Mouse (Mus musculus) CD4-positive, CD25-positive, alpha-beta regulatory T cell, adult 2 months (primary cell): Measurements from ENCODE around the gene Fat2.

Experiments used
- DNase-seq: peaks from one replicate; pipeline ENCODE4 v3.0.0-alpha.2; 2012; ENCODE audit warnings: low read depth, low spot score

Gene Fat2

DNA sequence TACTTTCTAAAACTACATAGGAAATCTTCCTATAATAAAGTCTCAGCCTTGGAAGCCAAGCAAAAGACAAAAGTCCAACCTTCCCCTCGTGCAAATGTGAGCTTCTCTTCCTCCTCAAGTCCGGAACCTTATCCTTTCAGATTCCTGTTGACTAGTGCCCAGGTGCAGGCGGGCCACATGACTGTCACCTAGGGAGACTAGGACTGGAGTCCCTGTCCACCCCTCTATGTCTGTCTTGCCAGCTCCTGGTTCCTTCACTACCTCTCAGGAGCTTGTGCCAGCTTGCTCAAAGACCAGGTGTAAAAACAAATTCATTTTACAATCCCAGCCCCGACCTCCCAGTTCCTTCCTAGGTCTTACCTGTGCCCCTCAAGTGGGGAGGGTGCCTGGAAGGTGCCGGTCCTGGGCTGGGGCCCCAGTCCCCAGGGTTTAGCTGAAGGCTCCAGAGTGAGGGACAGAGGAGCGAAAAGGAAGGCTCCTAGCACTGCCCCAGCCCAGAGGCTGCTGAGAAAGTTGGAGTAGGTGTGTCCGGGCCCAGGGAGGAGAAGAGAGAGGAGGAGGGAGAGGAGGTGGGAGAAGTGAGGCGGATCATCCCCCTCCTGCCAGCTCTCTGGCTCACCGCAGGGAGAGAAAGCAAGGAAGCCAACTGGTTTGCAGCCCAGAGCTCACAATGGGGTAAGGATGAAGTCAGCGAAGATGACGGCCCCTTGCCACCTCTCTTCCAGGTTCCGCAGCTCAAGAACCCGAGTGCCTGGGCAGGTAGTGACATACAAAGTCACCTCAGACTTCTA lies at the start of gene Fat2:
Gene Fat2 (minus strand): TSS at position 464 of the 791 bp plus-strand sequence.
- no peak for DNase-seq

DNA sequence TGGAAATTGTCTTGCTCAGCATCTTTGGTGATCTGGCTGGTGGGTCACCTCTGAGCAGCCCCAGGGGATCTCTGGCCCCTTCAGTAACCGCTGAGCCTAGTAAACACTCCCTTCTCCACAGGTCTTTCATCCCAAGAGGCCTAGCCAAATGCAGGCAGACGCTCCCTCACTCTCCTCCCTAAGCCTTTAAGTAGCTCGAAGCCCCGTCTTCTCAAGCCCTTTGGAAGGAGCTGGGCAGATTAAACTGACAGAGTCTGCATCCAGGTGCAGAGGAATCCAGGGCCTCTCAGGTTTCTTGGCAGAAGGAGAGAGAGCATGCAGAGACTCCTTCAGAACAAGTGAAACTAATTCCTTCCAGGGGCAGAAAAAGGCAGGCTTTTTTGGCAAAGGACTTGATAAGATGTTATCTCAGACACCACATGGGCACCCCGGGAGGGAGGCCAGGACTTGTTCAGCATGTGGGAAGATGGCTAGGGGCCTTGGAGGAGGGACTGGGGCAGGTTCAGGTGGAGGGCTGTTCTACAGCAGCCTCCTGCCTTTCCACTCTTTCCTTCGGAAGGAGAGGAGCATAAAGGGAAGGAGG lies 47.2 kb upstream of the Fat2 start:
- DNase-seq: no peak

DNA sequence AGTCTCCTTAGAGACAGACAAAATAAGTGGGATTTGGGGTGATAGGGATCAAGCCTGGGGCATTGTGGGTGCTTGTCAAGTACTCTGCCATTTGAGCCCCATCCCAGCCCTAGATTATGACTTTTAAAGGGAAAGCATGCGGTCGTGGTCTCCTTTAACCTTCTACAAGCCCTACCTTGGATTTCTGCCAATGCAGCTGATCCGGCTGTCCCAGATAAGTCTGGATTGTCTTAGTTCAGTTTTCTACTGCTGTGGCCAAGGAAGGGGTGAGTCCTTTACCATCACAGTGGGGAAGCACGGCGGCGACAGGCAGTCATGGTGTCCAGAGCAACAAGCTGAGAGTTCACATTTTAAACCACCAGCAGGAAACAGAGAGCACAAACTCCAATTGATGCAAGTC lies 44.5 kb upstream of the Fat2 start:
- DNase-seq: no peak

DNA sequence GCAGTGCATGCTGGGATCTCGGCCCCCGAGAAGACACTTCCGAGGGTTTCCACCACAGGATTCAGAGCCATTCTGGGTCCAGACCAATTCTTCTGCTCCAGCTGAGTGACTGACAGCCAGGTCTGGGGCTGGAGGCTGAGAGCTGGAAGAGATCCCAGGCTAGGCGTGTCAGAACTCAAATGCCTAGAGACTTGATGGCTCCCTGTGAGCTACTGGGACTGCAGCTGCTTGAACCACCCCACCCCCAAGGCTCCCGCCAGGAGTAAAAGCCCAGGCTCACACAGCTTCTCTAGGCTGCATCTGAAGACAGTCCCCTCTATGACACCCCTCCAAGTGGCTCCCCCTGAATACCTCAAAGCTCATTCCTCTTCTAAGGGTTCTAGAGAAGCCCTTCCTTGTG lies 42.0 kb upstream of the Fat2 start:
- DNase-seq: no peak

DNA sequence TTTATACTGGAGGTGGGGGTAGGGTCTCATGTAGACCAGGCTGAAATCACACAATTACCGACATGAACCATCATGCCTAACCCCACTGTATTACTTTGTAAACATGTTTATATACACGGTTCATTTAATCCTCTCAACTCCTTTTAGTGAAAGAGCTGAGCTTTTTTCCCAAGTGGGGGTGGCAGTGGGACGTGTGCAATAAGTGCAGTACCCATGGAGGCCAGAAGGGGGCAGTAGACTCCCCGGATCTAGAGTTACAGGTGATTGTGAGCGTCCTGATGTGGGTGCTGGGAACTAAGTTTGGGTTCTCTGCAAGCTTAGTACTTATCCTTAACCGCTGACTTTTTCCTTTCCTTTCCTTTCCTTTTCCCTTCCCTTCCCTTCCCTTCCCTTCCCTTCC lies 37.5 kb upstream of the Fat2 start:
- peak; percentile 42 for DNase-seq

DNA sequence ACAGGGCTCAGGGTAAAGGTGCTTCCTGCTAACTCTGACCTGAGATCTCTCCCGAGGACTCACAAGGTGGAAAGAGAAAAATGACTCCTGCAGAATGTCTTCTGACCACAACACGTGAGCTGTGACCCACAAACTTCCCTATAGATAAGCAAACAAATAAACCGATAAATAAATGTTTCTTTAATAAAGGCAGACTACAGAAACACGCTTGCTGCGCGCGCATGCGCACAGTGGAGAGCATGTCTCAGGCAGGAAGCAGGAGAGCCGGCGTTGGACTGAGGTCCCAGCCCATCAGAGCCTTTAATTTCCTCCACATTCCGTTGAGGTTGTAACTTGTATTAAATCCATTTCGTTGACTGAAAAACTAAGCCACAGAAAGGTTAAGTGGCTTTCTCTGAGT lies 37.0 kb upstream of the Fat2 start:
- DNase-seq: no peak

DNA sequence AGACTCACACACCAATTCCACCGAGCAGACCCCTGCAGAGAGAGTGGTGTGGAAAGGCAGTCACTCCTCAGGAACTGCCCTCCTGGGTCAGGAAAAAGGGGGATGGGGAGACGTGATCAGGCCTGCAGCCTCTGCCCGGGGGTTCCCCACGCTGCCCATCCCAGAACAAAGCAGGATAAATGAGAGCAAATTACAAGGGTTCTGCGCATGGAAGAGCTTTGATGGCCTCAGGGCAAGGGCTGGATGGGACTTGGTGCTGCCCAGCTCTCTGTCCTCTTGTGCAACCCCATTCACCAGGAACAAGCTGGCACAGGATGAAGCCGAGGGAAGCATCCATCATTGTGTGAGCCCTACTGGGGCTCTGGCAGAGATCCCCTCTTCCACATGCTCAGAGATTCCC lies 35.6 kb upstream of the Fat2 start:
- DNase-seq: no peak

DNA sequence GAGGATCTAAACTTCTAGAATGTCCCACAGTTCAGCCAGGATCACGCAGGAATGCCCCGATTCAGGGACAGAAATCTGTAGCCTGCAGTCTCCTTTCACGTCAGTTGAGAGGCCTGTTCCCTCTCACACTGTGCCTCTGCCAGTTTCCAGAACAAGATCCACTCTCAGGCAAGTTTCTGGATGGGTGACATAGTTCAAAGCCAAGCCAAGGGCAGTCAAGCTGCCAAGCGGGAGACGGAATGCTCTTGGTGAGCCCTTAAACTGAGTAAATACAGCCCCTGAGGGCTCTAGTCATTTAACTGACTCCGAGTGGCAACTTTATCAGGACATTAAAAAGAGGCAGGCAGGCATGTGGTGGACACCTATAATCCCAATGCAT lies 32.7 kb upstream of the Fat2 start:
- no peak for DNase-seq

DNA sequence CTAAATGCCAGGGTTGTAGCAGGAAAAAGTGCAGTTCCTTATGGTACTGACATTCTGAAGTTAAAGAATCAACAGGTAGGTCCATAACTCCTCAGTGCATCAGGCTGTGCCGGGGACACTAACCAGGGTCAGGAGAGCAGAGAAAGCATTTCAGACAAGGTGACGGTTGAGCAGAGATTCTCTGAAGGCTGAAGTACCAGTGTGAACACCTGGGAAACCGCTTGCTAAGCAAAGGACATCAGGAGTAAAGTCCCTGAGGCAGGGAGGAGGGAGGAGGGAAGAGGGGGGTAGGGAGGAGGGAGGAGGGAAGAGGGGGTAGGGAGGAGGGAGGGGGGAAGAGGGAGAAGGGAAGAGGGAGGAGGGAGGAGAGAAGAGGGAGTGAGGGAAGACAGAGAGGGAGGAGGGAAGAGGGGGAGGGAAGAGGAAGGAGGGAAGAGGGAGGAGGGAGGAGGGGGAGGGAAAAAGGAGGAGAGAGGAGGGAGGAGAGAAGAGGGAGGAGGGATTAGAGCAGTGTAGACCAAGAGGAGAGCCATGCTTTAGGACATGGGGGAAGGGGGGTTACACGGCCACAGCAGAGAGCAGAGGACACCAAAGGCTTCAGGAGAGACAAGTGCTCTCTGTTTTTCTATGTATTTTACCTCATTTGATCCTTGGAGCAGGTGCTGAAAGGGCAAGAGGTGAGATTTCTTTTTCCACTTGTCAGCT lies 32.2 kb upstream of the Fat2 start:
- no peak for DNase-seq

DNA sequence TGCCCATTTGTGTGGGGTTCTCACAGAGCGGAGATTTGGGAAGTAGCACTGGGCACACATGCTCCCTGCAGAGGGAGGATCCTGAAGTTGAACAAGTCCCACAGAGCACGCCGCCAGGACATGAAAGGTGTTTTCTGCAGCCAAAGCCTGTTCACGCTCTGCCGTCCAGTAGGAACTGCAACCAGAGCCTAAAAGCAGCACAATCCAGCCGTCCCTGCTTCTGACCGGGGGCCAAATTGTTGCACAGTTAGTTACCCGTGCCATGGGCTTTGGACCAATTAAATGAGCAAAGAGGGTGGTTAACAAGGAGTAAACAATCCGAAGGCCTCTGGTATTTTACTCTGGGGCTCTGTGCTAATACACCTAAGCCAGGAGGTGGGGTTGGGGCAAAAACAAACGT lies 31.4 kb upstream of the Fat2 start:
- DNase-seq: no peak

DNA sequence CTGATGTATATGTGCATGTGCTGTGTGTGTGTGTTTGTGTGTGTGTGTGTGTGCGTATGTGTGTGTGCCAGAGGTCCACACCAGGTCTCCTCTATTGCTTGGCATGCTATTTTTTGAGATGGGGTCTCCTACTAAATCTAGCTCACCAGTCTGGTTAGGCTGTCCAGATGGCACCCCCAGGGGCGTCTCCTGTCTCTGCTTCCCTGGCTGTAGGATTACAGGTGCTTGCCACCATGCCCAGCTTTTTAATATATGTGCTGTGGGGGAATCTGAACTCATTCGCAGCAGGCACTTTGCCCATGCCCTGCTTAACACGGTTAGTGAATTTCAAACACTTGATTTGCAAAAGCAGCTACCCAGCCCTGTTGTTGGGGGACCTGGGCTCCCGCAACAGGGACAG lies 29.5 kb upstream of the Fat2 start:
- no peak for DNase-seq

DNA sequence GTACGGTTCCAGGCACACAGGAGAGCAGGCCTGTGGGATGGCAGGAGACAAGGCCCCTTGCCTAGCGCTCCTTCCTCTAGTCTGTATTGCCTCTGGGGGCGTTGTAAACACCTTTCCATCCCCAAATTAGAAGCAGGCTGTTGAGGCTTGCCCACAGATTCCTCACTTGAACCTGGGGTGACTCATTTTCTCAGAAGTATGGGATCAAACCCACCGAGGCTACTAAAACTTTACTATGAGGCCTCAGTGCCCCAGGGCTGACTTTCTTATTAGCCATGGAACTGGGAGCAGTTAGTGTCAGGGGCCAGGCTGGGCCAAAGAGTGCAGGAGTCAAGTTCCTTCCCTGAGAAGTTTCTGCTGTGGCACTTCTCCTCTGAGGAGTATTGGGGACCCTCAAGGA lies 28.9 kb upstream of the Fat2 start:
- DNase-seq: no peak

DNA sequence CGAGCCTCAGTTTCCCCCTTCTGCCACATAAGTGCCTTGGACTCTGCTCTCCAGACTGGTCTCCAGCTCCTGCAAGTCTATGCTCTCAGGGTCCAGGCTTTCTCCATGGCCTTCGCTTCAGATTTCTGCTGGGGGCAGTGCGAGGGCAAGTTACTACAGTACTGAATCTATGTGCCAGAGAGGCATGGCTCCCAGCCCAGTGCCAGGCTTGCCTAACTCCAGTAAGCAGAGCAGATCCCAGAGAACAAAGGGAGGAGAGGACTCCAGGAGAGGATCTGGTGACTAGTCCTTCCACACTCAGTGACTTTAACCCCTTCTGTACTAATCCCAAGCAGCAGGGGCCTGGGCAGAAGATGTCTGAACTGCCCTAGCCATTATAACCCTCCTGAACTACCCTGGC lies 28.3 kb upstream of the Fat2 start:
- no peak for DNase-seq

DNA sequence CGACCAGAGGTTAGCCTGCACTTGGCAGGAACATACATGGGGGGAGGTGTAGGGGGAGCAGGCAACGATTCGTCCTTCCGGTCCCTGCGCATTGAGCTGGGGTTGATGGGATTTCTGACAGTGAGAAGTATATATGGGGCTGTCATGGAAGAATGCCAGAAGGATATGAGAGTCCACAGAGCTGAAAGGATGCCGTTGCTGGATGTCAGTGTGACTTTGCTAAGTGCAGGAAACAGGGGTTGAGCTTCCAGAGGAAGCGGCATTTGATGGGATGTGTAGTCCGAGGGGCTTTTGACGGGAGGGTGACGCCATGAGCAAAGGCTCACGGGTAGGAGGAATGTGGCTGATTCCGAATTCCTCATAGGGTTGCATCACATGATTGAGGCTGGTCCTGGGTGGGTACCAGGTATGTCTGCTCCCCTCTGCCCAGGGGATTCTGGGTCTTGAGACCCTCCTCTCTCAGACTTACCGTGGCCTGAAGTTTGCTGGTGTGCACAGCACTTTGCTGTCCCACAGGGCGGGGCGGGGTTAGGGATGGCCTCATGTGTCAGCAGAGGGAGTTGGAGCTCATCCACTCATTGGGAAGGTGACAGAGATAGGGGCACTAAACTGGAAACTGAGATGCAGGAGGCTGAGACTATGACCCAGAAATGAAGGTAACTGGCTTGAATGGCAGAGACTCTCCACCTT lies 21.9 kb upstream of the Fat2 start:
- DNase-seq: no peak

DNA sequence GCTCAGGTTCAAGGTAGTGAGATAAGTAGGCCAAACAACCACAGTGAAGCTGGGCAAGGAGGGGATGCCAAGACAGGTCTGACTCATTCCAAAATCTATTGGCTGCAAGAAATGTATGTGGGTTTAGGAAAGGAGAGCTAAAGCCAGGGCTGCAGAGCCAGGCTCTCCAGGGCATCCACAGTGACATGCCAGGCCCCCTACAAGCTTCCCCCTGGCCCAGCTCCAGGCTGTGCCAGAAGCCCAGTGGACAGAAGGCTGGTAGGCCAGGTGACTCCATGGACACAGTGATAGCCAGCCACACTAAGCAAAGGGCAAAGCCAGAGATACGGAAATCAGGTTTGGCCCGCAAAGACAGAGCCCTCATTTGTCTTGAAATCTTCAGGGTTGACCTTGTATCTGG lies 20.5 kb upstream of the Fat2 start:
- DNase-seq: no peak

DNA sequence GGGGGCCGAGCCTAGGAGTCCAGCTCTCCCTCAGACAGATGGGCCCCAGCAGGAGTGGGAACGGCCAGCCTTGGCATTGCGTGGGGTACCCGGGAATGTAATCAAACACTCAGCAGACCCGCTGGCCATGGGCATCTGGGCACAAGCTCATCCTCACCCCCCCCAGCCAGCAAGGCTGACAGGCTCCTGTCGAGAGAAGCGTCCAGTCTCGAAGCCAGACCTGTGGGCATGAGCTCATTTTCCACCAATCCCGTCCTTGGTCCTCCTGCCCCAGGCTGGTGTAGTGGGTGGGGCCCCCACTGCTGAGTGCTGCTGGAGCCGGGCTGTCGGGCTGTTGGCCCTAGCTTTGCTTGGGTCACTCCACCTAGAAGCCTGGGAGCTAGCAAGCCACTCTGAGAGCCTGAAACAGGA lies 5.6 kb upstream of the Fat2 start:
- DNase-seq: no peak

DNA sequence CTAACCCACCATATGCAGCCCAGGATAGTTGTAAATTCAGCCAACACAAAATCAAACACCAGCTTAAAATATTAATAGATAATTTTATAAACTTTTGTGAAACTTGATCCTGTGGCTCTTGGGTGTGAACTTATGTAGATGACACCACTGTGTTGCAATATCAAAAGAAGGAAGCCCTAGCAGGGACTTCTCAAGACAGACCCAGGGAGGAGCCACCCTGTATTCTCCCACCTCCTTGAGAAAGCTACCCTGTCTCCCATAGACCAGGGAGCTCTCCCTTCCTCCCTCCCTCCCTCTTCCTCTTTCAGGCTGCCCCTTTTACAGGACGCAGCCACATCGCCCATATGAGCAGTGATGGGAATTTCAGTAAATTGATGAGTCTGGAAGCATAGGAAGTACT lies 4.4 kb upstream of the Fat2 start:
- no peak for DNase-seq

DNA sequence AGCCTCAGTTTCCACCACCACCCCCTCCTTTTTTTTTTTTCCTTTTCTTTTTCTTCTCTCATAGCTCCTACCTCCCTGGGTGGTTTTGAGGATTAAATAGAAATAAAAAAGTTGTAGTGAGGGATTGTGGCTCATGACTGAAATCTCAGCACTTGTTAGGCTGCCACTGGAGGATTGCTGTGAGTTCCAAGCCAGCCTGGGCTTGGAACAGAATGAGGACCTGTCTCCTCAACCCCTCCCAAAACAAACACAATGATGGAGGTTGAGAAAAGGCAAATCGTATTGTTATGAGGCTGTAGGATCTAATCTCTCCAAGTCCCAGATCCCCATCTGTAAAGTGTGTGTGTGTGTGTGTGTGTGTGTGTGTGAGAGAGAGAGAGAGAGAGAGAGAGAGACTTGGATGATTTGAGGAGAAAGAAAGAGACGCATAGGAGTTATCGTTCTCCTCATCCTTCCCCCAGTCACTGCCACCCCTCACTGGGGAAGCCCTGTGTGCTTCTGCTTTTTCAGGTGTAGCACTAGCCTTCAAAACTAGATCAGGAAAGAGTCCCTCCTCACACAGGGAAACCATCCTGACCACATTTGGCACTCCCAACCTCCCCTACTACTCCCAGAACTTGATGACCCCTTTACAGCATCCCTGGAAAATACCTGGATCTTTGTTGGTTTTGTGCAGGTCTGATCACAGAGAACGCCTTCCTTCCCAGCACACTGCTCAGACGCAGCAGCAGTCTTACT lies 837 bp upstream of the Fat2 start:
- DNase-seq: no peak

DNA sequence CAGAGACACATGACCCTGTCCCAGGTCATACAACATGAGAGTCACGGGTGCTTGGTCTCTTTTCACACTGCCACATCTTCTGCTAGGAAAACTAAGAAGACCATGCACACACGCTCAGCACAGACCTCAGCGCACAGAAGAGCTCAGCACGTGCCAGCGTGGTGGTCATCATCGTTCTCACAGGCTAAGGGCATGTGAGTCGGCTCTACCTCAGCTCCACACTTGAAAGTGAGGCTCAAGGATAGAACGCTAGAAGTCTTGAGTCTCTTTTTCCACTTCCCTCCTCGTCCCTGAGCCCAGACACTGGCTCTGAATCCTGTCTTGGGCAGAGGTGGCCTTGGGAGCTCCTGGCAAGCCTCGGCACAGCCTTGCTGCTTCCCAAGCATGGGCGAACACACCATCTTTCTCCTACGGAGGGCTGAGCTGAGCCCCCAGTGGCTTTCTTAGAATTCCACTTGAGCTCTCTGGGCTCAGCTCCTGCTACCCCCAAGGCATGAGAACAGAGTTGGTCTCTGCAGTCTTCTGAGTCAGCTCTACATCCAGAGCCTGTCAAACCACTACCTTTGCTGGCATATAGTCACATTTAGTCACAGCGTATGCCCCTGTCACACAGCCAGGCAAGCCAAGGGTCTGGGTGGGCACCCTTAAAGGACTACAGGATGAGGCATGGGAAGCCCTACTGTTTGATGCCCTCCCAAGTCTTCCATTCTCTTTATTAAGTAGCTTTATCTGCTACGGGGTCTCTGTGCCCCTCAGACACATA lies 869 bp downstream of the Fat2 start:
- DNase-seq: no peak

DNA sequence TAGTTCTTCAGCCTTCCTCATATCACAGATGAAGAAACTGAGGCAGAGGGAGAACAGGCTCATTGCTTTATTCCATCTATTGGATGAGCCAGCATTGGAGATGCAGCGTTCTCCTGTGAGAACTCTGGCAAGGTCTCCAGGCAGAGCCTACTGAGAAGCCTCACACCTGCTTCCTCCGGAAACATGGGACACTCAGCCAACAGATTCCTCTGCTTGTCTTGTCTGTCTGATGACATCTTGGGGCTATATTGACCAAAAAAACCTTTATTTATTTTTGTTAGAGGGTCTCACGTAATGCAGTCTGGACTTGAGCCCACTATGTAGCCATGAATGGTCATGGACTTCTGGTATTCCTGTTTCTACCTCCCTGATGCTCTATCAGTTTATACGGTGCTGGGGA lies 1.8 kb downstream of the Fat2 start:
- DNase-seq: no peak

DNA sequence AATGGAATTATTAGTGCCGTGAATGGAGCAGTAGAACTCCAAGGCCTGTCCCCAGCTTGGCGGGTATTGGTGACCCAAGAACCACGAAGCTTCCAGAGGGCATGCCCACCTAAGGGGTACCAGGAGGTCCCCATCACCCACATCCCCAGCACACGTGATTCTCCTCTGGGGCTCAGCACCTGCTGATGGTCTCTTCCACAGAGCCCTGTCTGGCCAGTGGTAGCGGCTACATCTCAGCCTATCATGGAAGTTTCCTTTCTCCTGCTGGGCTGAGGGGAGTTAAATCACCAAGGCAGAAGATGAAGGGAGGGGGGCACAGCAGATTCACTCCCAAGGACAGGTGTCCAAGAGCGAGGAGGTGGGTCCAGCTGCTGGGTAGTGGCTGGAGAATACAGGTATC lies 2.3 kb downstream of the Fat2 start:
- no peak for DNase-seq
